Mouse (Mus musculus) heart, embryonic 10.5 days (tissue): ENCODE measurements around the gene Slc39a8. TPM values are rescaled to one million over a fixed set of nuclear protein-coding genes. Genes with fewer than 3 reads are reported as not detected.

Experiments used
- DNase-seq: peaks from one replicate; pipeline ENCODE4 v3.0.0-alpha.2; 2017; ENCODE audit warnings: low spot score
- H3K27ac ChIP-seq: fragments of 300-500 bp; sonication (generic); 2 replicates; pipeline ENCODE4 v1.5.1; 2016; ENCODE audit warnings: mild to moderate bottlenecking
- H3K27me3 ChIP-seq: fragments of 300-500 bp; sonication (generic); 2 replicates; pipeline ENCODE4 v1.6.1; 2016; ENCODE audit warnings: mild to moderate bottlenecking; ENCODE audit not compliant: poor library complexity, insufficient read depth, severe bottlenecking
- H3K36me3 ChIP-seq: fragments of 300-500 bp; sonication (generic); 2 replicates; pipeline ENCODE4 v1.6.1; 2016; ENCODE audit warnings: mild to moderate bottlenecking, moderate library complexity
- H3K4me1 ChIP-seq: fragments of 300-500 bp; sonication (generic); 2 replicates; pipeline ENCODE4 v1.6.1; 2016; ENCODE audit warnings: mild to moderate bottlenecking
- H3K4me3 ChIP-seq: fragments of 300-500 bp; sonication (generic); 2 replicates; pipeline ENCODE4 v1.5.1; 2016; ENCODE audit warnings: mild to moderate bottlenecking, moderate library complexity
- H3K9me3 ChIP-seq: fragments of 300-500 bp; sonication (generic); 2 replicates; pipeline ENCODE4 v1.6.1; 2016; ENCODE audit warnings: mild to moderate bottlenecking, moderate library complexity
- WGBS: fragments of 180-500 bp; shearing (Covaris S2); methylation state at CpG from one replicate; pipeline ENCODE4 v1.1.7; 2016; 5-methylcytosine and 5-hydroxymethylcytosine counted together
- polyA plus RNA-seq: library from polyadenylated mRNA; unstranded; fragments of >200 nt; fragmentation: Nextera tagmentation; extraction: Ambion mirVana; gene quantifications from 2 replicates; pipeline ENCODE4 v1.2.1, GENCODE M21; 2016

Slc39a8 gene
- polyA plus RNA-seq, 1 experiment from 2014 or later: 49.2 TPM

DNA sequence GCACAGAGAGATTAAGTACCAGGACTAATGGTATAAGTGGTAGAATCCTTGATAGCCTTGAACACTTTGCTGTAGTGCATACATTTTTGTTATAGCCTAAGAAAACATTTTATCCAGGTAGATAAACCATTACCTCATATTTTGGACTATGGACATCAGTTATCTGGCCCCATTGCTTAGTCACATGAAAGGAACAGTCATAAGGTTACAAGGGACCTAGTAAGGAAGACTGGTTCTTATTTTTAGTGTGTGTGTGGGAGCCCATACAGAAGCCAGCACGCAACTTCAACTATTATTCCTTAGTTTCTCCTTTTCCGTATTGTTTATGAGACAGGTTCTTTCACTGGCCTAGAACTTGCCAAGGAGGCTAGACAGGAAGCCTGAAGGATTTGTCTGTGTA lies 7.4 kb downstream of the Slc39a8 start:
- Histone ChIP-seq H3K27ac (no peak overlapping the region), H3K4me1 (peaks cover 13% of the 10 kb centered on the region), H3K27me3 (no peaks in the 10 kb centered on the region), H3K4me3 (no peak overlapping the region), H3K36me3 (0 out of 2 replicates have a peak, but pooled peaks cover 4% of the 10 kb centered on the region), H3K9me3 (no peaks in the 10 kb centered on the region)
- no peak for DNase-seq
- 88% methylated on average over 2 of the region's 2 CpGs for WGBS

DNA sequence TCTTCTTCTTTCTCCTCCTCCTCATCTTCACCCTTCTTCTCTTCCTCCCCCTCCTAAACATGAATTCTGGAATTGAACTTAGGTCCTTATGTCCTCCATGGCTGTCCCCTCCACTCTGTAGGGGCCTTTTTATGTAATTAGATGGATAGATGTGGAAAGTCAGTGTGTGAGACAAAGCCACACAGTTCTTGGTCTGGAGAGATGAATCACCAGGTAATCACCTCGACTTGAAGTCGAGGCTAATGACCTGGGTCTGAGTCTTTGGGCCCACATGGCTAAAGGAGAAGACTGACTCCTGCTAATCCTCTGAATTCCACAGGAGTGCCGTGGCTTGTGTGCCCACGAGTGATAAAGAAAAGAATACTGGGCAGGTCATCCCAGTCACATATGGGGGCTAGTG lies 7.8 kb downstream of the Slc39a8 start:
- H3K27ac ChIP-seq: no peak overlapping the region
- H3K36me3 ChIP-seq: 0 out of 2 replicates have a peak, but pooled peaks cover 4% of the 10 kb centered on the region
- no peaks in the 10 kb centered on the region for H3K27me3 ChIP-seq
- no peak overlapping the region for H3K4me3 ChIP-seq
- H3K4me1 ChIP-seq: peaks cover 13% of the 10 kb centered on the region
- H3K9me3 ChIP-seq: no peaks in the 10 kb centered on the region
- WGBS: 61% methylated on average over 4 of the region's 4 CpGs
- DNase-seq: no peak

DNA sequence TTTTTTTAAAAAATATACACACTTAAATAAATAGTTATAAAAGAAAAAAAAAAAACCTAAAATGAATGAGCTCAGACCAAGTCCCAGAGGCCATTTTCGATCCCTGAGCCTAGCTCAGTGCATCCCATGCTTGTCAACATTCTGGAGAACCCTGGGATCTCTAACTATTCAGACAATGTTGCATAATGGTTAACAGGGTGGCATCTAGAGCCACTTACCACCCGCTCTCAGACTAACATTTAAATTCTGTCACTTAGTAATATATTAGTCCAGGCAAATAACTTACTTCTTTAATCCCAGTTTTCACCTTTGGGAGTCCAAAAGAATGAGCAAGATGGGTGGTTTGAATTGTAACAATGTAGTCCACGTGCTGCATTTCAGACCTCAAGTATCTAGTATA lies 9.9 kb downstream of the Slc39a8 start:
- no peak overlapping the region for H3K27ac ChIP-seq
- H3K4me1 ChIP-seq: peaks cover 25% of the 10 kb centered on the region
- no peaks in the 10 kb centered on the region for H3K36me3 ChIP-seq
- no peaks in the 10 kb centered on the region for H3K27me3 ChIP-seq
- H3K9me3 ChIP-seq: no peaks in the 10 kb centered on the region
- no peak overlapping the region for H3K4me3 ChIP-seq
- WGBS: 89% methylated on average over 3 of the region's 3 CpGs
- no peak for DNase-seq

GRCm38 (mm10) chr3:135839535-135839934 lies 14.5 kb downstream of the Slc39a8 start:
- Histone ChIP-seq H3K27me3 (no peaks in the 10 kb centered on the region), H3K4me1 (peaks cover 32% of the 10 kb centered on the region), H3K36me3 (no peaks in the 10 kb centered on the region), H3K9me3 (no peaks in the 10 kb centered on the region), H3K4me3 (no peak overlapping the region), H3K27ac (no peak overlapping the region)
- no peak for DNase-seq
- WGBS: 63% methylated on average over 13 of the region's 13 CpGs

GRCm38 (mm10) chr3:135840185-135840584 lies 15.1 kb downstream of the Slc39a8 start:
- no peak for DNase-seq
- no peaks in the 10 kb centered on the region for H3K9me3 ChIP-seq
- no peak overlapping the region for H3K4me3 ChIP-seq
- H3K36me3 ChIP-seq: no peaks in the 10 kb centered on the region
- no peaks in the 10 kb centered on the region for H3K27me3 ChIP-seq
- H3K4me1 ChIP-seq: peaks cover 38% of the 10 kb centered on the region
- WGBS: 88% methylated on average over 12 of the region's 12 CpGs
- no peak overlapping the region for H3K27ac ChIP-seq

DNA sequence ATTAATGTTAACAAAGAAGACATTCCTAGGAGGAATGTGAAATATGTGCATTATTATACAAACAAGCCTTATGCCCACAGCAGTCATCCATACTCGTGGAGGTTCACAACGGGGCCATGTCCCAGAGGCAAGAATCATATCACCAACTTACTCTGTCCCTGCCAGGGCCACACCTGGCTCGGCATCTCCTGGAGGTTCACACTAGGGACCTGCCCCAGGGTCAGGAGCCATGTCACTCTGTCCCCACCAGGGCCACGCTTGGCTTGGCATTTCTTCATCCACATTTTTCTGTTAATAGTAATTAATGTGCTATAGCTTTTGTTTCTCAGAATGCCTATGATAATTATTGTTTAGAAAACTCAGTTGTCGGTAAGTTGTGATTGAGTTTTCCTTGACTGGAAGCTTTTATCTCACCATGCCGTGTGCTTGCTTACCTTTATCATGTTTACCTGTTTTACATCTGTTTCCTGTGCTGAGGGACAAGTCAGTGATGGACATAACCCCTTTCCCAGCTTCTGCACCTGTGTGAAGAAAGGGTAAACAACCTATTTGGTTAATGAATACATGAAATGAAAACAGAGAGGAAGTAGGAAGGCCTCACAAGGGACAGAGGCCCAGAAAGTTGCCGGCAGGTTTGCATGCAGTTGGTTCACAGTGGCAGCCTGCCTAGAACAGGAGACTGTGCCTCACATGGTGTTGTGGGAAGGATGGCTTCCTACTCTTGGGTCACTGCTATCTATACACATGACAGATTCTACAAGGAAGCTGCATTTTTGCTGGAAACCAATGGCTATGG lies 16.8 kb downstream of the Slc39a8 start:
- H3K4me1 ChIP-seq: peaks cover 38% of the 10 kb centered on the region
- DNase-seq: no peak
- H3K9me3 ChIP-seq: no peaks in the 10 kb centered on the region
- no peaks in the 10 kb centered on the region for H3K27me3 ChIP-seq
- H3K4me3 ChIP-seq: no peak overlapping the region
- 71% methylated on average over 7 of the region's 7 CpGs for WGBS
- H3K36me3 ChIP-seq: no peaks in the 10 kb centered on the region
- peak overlapping the region; percentile 19; the same call in 1 of the 2 replicates for H3K27ac ChIP-seq

DNA sequence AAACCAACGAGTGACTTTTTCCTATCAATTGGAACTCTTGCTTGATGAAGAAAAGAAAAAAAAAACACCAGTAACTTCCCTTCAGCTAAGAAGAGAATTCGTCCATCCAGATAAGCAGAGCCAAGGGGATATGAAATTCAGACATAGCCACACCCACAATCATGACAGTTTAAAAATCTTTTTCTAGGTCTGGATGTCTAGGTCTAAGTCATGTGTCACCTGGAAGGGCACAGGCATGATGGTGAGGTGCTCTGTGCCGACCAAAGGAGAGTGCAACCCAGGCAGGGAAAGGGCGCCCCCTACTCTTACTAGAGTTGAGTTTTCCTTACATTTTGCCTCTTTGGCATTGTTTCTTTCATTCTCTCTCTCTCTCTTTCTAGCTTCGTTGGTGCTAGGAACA lies 18.1 kb downstream of the Slc39a8 start:
- DNase-seq: no peak
- Histone ChIP-seq H3K4me1 (peaks cover 38% of the 10 kb centered on the region), H3K9me3 (no peaks in the 10 kb centered on the region), H3K36me3 (no peaks in the 10 kb centered on the region), H3K27ac (peak overlapping the region; percentile 83), H3K27me3 (no peaks in the 10 kb centered on the region), H3K4me3 (peak overlapping the region; percentile 31; the same call in 1 of the 2 replicates)
- 40% methylated on average over 5 of the region's 5 CpGs for WGBS

GRCm38 (mm10) chr3:135843707-135844106 lies 18.6 kb downstream of the Slc39a8 start:
- H3K9me3 ChIP-seq: no peaks in the 10 kb centered on the region
- peak overlapping the region; percentile 83 for H3K27ac ChIP-seq
- 10% methylated on average over 8 of the region's 8 CpGs for WGBS
- peaks cover 35% of the 10 kb centered on the region for H3K4me1 ChIP-seq
- H3K36me3 ChIP-seq: no peaks in the 10 kb centered on the region
- no peaks in the 10 kb centered on the region for H3K27me3 ChIP-seq
- peak overlapping the region; percentile 31; the same call in 1 of the 2 replicates for H3K4me3 ChIP-seq
- peak; percentile 94 for DNase-seq

DNA sequence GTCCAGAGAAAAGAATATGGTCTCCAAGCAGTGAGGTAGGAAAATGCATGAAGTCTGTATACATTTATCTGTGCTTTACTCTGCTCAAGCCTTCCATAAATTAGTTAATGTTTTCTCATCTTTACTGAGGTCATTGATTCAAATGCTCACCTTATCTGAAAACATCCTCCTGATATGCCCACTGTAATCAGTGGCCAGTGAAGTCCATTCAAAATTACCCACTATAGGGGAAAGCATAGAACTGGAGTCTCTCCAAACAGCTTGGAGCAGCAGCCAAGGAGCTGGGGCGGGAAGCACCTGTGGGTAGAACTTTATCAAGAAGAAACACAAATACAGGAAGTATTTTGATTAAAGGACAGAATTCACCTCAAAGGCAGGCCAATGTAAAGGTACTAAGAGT lies 19.8 kb downstream of the Slc39a8 start:
- H3K4me3 ChIP-seq: no peak overlapping the region
- no peak for DNase-seq
- no peaks in the 10 kb centered on the region for H3K27me3 ChIP-seq
- WGBS: 84% methylated on average over 1 of the region's 1 CpGs
- H3K9me3 ChIP-seq: no peaks in the 10 kb centered on the region
- peaks cover 27% of the 10 kb centered on the region for H3K4me1 ChIP-seq
- H3K27ac ChIP-seq: no peak overlapping the region
- no peaks in the 10 kb centered on the region for H3K36me3 ChIP-seq

GRCm38 (mm10) chr3:135845860-135846259 lies 20.8 kb downstream of the Slc39a8 start:
- WGBS: 61% methylated on average over 7 of the region's 7 CpGs
- Histone ChIP-seq H3K36me3 (no peaks in the 10 kb centered on the region), H3K9me3 (no peaks in the 10 kb centered on the region), H3K4me3 (no peak overlapping the region), H3K27ac (no peak overlapping the region), H3K27me3 (no peaks in the 10 kb centered on the region), H3K4me1 (peaks cover 27% of the 10 kb centered on the region)
- no peak for DNase-seq

DNA sequence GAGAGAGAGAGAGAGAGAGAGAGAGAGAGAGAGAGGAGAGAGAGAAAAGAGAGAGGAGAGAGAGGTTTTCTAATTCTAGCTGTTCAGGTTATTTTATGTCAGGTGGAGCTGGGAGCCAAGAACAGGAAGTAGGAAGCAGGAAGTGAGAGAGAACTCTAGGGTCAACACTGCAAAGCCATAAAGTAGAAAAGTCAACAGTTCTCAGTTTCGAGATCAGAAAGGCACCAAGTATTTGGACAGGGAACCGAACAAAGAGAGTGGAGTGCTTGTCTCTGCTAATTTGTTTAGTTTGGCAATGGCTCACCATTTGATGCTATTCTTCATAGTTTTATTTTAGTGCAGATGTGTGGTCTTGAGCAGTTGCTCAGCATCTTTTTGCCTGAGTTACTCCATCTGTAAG lies 26.5 kb downstream of the Slc39a8 start:
- H3K36me3 ChIP-seq: no peaks in the 10 kb centered on the region
- H3K27me3 ChIP-seq: no peaks in the 10 kb centered on the region
- WGBS: 74% methylated on average over 2 of the region's 2 CpGs
- no peak overlapping the region for H3K4me3 ChIP-seq
- no peaks in the 10 kb centered on the region for H3K9me3 ChIP-seq
- DNase-seq: no peak
- peaks cover 15% of the 10 kb centered on the region for H3K4me1 ChIP-seq
- H3K27ac ChIP-seq: no peak overlapping the region

DNA sequence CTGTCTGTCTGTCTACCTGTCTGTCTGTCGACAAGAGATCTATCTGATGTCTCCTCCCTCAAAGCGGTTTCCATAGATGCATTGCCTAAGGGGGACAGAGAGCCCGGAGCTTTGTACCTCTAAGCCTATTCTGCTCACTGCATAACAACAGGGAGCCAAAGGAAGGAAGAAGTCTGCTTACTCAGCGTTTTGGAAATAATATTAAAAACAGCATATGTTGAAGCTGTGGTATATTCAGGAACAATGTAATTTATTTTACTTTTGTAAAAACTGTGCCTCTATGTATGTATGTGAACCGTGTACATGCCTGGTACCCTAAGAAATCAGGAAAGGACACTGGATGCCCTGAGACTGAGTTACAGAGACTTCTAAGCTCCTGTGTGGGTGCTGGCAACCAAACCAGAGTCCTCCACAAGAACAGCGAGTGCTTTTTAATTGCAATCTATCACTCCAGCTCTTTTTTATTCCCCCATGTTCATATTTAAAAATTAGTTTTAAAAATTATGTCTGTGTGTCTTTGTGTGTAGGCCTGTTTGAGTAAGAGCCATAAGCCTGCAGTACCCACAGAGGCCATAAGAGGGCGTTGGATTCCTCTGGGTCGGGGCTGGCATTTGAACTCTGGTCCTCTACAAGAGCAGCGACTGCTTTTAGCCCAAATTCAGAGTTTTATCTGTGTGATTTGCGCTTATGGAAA lies 28.7 kb downstream of the Slc39a8 start:
- H3K36me3 ChIP-seq: peaks cover 7% of the 10 kb centered on the region; the same call in 1 of the 2 replicates
- no peak for DNase-seq
- no peaks in the 10 kb centered on the region for H3K27me3 ChIP-seq
- H3K4me1 ChIP-seq: peaks cover 15% of the 10 kb centered on the region
- H3K27ac ChIP-seq: peak overlapping the region; percentile 9; the same call in 1 of the 2 replicates
- no peak overlapping the region for H3K4me3 ChIP-seq
- H3K9me3 ChIP-seq: no peaks in the 10 kb centered on the region
- WGBS: 84% methylated on average over 10 of the region's 10 CpGs

- H3K27ac ChIP-seq: peak overlapping the region; percentile 9
- DNase-seq: peak; percentile 78
- peaks cover 11% of the 10 kb centered on the region; the same call in 1 of the 2 replicates for H3K36me3 ChIP-seq
- H3K27me3 ChIP-seq: no peaks in the 10 kb centered on the region
- WGBS: 76% methylated on average over 14 of the region's 14 CpGs
- H3K4me1 ChIP-seq: peaks cover 15% of the 10 kb centered on the region
- no peak overlapping the region for H3K4me3 ChIP-seq
- H3K9me3 ChIP-seq: no peaks in the 10 kb centered on the region
Observed at GRCm38 (mm10) chr3:135854298-135854984, 29.4 kb downstream of the Slc39a8 start.
